Mouse (Mus musculus): ENCODE data around the gene Zfp663.

DNA sequence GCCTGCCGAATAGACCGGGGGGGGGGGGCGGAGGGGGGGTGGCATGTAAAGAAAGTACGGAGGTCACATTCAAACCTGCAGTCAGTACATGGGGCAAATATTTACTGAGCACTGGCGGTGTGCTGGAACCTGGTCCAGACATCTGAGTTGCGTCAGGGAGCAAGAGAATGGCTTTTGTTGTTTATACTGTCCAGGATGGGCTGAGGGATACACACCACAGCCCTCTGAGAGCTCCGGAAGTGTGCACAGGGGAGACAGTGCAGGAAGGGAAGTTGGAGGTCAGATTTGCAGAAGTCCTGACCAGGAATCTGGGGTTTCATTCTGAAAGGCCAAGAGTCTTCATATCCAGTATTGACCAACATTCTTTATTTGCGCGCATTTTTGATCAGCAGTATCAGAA lies 36.4 kb upstream of the Zfp663 start:
- TF ChIP-seq CTCF (IDR thresholded peaks at IDR 0.05; ENCODE audit: control insufficient read depth, insufficient read depth, insufficient replicate concordance, low read depth, low read length) (no peak), POLR2A (IDR thresholded peaks at IDR 0.05; ENCODE audit: control insufficient read depth, low read depth, low read length) (no peak)

Data from testis, adult 2 months (tissue).